Mouse (Mus musculus): Measurements from ENCODE around the gene Fmo4. TPM values are rescaled to one million over a fixed set of nuclear protein-coding genes. Genes with fewer than 3 reads are reported as not detected.
"Not testable (repeated sequence)": the region's sequence is repeated elsewhere in the genome, so short reads cannot be mapped to it uniquely, and the experiment has no call there.

Gene Fmo4
- polyA plus RNA-seq, 1 experiment from 2014 or later: 0.14 TPM

DNA sequence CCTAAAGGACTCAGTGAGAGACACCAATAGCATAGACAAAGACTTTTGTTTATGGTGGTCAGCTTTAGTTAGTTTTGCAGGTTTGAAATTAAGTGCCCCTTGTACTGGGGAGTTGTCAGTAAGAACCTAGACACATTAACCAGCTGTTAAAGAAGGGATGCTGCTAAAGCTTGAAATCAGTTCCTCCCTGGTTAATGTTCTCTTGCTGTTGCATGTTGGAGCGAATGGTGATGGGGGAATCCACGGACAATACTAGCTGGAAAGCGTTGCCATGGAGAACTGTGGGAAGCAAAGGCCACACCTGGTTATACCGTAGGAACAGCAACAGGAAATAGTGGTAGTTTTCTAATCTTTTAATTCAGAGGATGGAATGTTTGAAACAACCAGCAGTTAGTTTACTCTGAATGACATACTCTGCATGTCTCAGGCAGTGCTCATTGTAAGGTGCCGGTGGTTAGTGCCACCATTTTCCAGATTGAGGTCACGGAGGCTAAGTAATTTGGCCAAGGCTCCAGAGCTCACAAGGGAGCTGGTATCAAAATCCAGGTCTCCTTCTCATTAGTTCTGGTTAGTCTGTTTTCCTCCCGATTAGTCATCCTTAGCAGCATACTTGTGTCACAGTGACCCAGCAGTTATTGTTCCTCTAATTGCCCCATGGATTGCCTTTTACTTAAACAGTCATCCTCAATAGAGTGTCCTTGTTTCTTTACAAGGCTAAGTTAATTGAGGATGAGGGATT, 21.3 kb downstream of the Fmo4 start:
- H3K27me3 ChIP-seq: no peaks in the 10 kb centered on the region
- no peak for DNase-seq (ENCODE audit: low read depth, low spot score)
- in situ Hi-C loops (cut with MboI; ENCODE audit: low pct_unique_long_range_greater_than_20kb): loop anchor here (5.0 kb wide), 2 partner anchors 55 to 265 kb away; no protein-coding TSS in a partner anchor
- ATAC-seq: peak; percentile 69
- ChIA-PET CTCF (interaction anchor here (1.3 to 2.1 kb wide), 2 partner anchors 8 to 55 kb away, joined by 4 to 6 read pairs; no protein-coding TSS in a partner anchor), POLR2A (no interaction called here)
- TF ChIP-seq CTCF (IDR thresholded peaks at IDR 0.05): no peak

DNA sequence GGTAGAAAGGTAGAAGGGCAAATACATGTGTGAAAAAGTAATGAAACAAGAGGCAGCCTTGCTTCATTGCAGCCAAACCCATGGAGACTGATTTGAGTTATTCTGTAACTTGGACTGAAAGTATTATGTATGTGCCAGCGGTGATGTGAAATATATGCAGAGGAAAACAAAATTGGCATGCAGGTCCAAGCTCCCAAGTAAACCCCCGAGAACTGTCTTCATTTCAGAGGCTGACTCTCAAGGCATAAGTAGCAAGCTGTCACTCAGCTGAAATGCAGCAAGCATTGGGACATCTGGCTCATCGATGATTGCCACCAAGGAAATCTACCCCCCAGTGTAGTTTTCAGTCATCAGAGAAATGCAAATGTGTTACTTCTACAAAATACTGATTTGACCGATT, 28.6 kb downstream of the Fmo4 start:
- TF ChIP-seq CTCF (IDR thresholded peaks at IDR 0.05): no peak
- ChIA-PET POLR2A (no interaction called here), CTCF (interaction anchor here (1.5 to 2.2 kb wide), 2 partner anchors 8 to 25 kb away, joined by 3 to 6 read pairs; no protein-coding TSS in a partner anchor)
- no peak for ATAC-seq
- H3K27me3 ChIP-seq: peaks cover 3% of the 10 kb centered on the region
- no peak for DNase-seq (ENCODE audit: low read depth, low spot score)
- in situ Hi-C loops (cut with MboI; ENCODE audit: low pct_unique_long_range_greater_than_20kb): no loop called here

DNA sequence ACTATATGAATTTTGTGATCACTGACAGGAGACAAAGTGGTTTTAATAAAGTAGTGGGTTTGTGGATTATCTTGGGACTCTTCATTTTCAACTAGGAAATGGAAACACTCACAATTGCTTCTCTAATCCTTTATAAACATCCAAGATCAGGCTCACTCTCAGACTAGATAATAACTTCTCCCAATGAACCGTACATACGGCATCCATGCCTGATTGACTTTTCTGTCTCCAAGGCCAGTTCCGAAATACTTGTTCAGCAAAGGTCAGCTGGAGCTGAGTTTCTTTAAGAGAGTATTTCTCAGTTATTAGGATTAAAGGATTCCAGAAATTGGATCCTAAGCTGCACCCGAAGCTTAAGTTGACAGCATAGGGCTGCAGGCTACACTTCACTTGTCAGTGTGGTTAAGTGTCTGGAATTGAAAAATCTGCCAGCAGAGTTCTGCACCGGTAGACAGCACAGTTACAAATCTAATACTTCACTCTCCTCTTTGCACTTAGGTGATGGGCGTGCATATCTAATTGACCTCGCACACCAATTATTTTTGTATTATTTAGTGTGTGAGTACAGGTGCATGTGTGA, 30.0 kb downstream of the Fmo4 start:
- no peak for ATAC-seq
- ChIA-PET POLR2A (no interaction called here), CTCF (interaction anchor here (0.7 to 2.2 kb wide), 6 partner anchors 7 to 64 kb away, joined by 3 to 6 read pairs (median 3); partner anchors contain the start of gene Fmo4)
- no peak for TF ChIP-seq CTCF (IDR thresholded peaks at IDR 0.05)
- in situ Hi-C loops (cut with MboI; ENCODE audit: low pct_unique_long_range_greater_than_20kb): no loop called here
- DNase-seq (ENCODE audit: low read depth, low spot score): no peak
- H3K27me3 ChIP-seq: peaks cover 7% of the 10 kb centered on the region

DNA sequence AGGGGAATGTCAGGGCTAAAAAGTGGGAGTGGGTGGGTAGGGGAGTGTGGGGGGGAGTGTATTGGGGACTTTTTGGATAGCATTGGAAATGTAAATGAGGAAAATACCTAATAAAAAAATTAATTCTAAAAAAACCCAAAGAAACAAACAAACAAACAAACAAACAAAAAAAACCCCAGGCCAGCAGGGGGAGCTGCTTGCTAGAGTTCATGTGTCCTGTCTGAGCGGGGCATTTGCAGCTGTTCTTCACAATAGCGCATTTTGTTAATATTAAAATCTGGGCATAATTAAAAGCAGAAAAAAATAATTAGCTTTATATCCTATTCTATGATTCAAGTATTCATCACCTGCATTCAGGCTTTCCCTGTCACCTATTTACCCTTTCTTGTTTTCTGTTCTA, 32.7 kb downstream of the Fmo4 start:
- DNase-seq (ENCODE audit: low read depth, low spot score); POLR2A ChIA-PET; in situ Hi-C loops (cut with MboI; ENCODE audit: low pct_unique_long_range_greater_than_20kb); ATAC-seq: not testable (repeated sequence)
- H3K27me3 ChIP-seq: peaks cover 19% of the 10 kb centered on the region
- TF ChIP-seq CTCF (IDR thresholded peaks at IDR 0.05): peak; percentile 47
- CTCF ChIA-PET: interaction anchor here (1.5 to 1.9 kb wide), 3 partner anchors 15 to 281 kb away, joined by 4 to 6 read pairs (median 4); no protein-coding TSS in a partner anchor

DNA sequence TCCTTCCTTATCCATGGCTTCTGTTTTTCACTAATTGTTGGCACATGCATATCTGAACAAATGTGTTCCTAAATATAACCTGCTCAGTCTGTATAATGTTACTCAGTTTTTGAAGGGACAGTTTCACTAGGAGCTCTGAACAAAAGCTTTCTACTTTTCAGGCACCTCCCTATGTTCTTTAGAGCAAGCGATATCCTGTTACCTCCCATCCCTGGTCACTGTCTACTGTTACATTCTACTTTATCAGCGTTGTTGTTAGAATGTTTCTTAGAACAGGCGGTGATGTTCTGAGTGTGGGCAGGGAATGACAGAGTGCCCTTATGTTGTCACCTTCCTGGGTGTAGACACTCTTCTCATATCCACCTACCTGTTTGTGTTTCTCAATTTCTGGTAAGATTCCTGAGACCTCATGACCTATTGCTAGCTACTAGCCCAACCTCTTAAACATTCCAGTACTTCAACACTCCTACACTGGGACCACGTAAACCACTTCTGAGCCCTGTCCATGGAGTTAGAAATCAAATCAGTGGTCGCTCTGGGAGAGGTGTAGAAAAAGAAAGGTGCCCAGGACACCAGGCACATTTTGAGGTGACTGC, 35.7 kb downstream of the Fmo4 start:
- ATAC-seq: no peak

GRCm38 (mm10) chr1:162773661-162774060, 40.1 kb downstream of the Fmo4 start:
- TF ChIP-seq CTCF (IDR thresholded peaks at IDR 0.05): no peak
- DNase-seq (ENCODE audit: low read depth, low spot score) (no peak), ATAC-seq (peak; percentile 62)
- H3K27me3 ChIP-seq: peaks cover 12% of the 10 kb centered on the region
- CTCF ChIA-PET: interaction anchor here (0.7 kb wide), 1 partner anchor 102 kb away, joined by 3 read pairs; no protein-coding TSS in a partner anchor
- POLR2A ChIA-PET: no interaction called here
- in situ Hi-C loops (cut with MboI; ENCODE audit: low pct_unique_long_range_greater_than_20kb): no loop called here

More for the DNA sequence above, 35.7 kb downstream of the Fmo4 start:
- DNase-seq (ENCODE audit: low read depth, low spot score): no peak
- in situ Hi-C loops (cut with MboI; ENCODE audit: low pct_unique_long_range_greater_than_20kb): no loop called here
- TF ChIP-seq CTCF (IDR thresholded peaks at IDR 0.05): no peak
- CTCF ChIA-PET: no interaction called here
- peaks cover 19% of the 10 kb centered on the region for H3K27me3 ChIP-seq
- POLR2A ChIA-PET: no interaction called here

GRCm38 (mm10) chr1:162771617-162772360, 42.0 kb downstream of the Fmo4 start:
- CTCF ChIA-PET: interaction anchor here (1.3 kb wide), 1 partner anchor 13 kb away, joined by 3 read pairs; no protein-coding TSS in a partner anchor
- no peak for DNase-seq (ENCODE audit: low read depth, low spot score)
- in situ Hi-C loops (cut with MboI; ENCODE audit: low pct_unique_long_range_greater_than_20kb): no loop called here
- POLR2A ChIA-PET: no interaction called here
- ATAC-seq: no peak
- H3K27me3 ChIP-seq: peaks cover 5% of the 10 kb centered on the region
- TF ChIP-seq CTCF (IDR thresholded peaks at IDR 0.05): no peak

- no peak for TF ChIP-seq CTCF (IDR thresholded peaks at IDR 0.05)
- ChIA-PET CTCF (no interaction called here), POLR2A (no interaction called here)
- DNase-seq (ENCODE audit: low read depth, low spot score) (no peak), ATAC-seq (no peak)
- no peaks in the 10 kb centered on the region for H3K27me3 ChIP-seq
- in situ Hi-C loops (cut with MboI; ENCODE audit: low pct_unique_long_range_greater_than_20kb): no loop called here
These were observed 61.8 kb downstream of the Fmo4 start for GRCm38 (mm10) chr1:162752009-162752408.

DNA sequence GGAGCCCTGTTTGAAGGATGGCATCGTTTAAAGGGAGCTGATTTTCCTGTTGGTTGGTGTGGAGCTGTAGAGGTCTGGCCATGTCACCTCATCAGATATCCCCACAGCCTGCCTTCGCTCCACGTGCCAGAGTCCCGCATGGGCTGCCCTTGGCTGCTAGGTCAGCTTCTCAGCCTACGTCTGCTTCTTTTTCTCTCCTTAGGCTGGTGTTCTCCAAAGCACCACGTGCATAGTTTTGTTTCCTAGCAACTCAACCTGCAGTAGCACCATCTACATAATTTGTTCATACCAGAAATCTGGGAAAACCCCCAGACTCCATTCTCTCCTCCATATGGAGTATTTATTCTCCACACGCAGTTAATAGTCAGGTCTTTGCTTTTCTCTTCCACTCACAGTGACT, 64.2 kb downstream of the Fmo4 start:
- in situ Hi-C loops (cut with MboI; ENCODE audit: low pct_unique_long_range_greater_than_20kb): no loop called here
- ATAC-seq (no peak), DNase-seq (ENCODE audit: low read depth, low spot score) (no peak)
- ChIA-PET POLR2A (interaction anchor here (0.9 kb wide), 1 partner anchor 9 kb away, joined by 7 read pairs; the partner anchor contains the start of gene Prrc2c), CTCF (interaction anchor here (0.5 to 1.0 kb wide), 2 partner anchors 355 to 1033 kb away, joined by 3 read pairs; no protein-coding TSS in a partner anchor)
- TF ChIP-seq CTCF (IDR thresholded peaks at IDR 0.05): no peak
- H3K27me3 ChIP-seq: no peaks in the 10 kb centered on the region

GRCm38 (mm10) chr1:162748761-162749160, 65.0 kb downstream of the Fmo4 start:
- no peak for TF ChIP-seq CTCF (IDR thresholded peaks at IDR 0.05)
- ChIA-PET POLR2A (no interaction called here), CTCF (no interaction called here)
- in situ Hi-C loops (cut with MboI; ENCODE audit: low pct_unique_long_range_greater_than_20kb): no loop called here
- DNase-seq (ENCODE audit: low read depth, low spot score): no peak
- ATAC-seq: no peak
- H3K27me3 ChIP-seq: no peaks in the 10 kb centered on the region

Other genes starting within 250 kb of the Fmo4 start
- gene Vamp4, start 243.5 kb downstream of the Fmo4 start, polyA plus RNA-seq (2021): 46.3 TPM
- not detected for gene Myoc, start 174.8 kb downstream of the Fmo4 start, polyA plus RNA-seq (2021)
- not detected for gene Myocos, start 155.8 kb downstream of the Fmo4 start, polyA plus RNA-seq (2021)
- 78.5 TPM for gene Prrc2c, start 73.4 kb downstream of the Fmo4 start, polyA plus RNA-seq (2021)
- 19.1 TPM for gene Fmo1, start 52.6 kb upstream of the Fmo4 start, polyA plus RNA-seq (2021)
- gene Fmo2, start 84.8 kb upstream of the Fmo4 start, polyA plus RNA-seq (2021): 0.42 TPM
- gene Fmo6, start 123.5 kb upstream of the Fmo4 start, polyA plus RNA-seq (2021): not detected
- gene Fmo3, start 170.6 kb upstream of the Fmo4 start, polyA plus RNA-seq (2021): not detected